Mouse (Mus musculus) MEL-GATA-1-ER (cell line): Measurements from ENCODE around the gene Spast.
"Not testable (repeated sequence)": the region's sequence is repeated elsewhere in the genome, so short reads cannot be mapped to it uniquely, and the experiment has no call there.

Experiments used
- DNase-seq: peaks from one replicate; pipeline ENCODE4 v3.0.0-alpha.2; 2012; ENCODE audit warnings: low read depth; ENCODE audit errors: extremely low read depth

Spast gene

DNA sequence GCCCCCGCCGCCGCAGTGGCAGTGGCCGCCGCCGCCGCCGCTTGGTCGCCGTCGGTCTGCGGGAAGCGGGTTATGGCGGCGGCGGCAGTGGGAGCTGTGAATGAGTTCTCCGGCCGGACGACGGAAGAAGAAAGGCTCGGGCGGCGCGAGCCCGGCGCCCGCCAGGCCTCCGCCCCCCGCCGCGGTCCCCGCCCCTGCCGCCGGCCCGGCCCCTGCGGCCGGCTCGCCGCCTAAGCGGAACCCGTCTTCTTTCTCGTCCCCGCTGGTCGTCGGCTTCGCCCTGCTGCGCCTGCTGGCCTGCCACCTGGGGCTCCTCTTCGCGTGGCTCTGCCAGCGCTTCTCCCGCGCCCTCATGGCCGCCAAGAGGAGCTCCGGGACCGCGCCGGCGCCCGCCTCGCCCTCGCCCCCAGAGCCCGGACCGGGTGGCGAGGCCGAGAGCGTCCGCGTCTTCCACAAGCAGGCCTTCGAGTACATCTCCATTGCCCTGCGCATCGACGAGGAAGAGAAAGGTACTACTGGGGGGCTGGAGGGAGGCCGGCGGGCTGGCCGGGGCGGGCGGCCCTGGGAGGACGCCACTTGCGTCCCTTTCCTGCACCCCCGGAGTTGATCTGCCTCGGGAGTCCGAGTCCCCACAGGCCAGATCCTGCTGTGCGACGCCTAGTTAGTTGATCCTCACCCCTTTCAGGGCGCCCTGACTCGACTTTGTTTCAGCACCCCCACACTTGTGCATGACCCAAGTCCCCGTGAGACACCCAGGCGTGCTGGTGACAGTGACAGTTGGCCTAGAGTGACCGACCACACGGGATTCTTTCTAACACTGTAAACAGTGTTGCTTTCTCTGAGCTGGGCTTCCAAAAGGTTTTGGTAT lies at the start of gene Spast:
Gene Spast (plus strand): TSS at position 51 of the 868 bp plus-strand sequence.
- peak; percentile 38 for DNase-seq

DNA sequence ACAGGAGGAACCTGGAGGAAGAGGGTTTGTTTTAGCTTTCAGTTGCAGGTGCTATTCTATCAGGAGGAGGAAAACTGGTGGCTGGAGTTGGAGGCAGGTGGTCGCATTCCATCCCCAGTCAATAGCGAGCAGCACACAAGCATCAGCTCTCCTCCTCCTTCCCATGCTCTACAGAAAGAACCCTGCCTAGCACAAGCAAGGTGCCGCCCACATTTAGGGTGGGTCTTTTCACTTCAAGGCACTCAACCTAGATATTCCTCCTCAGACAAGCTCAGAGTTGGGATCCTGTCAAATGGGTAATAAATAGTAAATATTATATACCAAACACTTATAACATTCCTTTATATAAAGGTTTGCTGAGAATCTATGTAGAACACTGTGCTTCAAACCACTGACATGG lies 48.6 kb upstream of the Spast start:
- no peak for DNase-seq

DNA sequence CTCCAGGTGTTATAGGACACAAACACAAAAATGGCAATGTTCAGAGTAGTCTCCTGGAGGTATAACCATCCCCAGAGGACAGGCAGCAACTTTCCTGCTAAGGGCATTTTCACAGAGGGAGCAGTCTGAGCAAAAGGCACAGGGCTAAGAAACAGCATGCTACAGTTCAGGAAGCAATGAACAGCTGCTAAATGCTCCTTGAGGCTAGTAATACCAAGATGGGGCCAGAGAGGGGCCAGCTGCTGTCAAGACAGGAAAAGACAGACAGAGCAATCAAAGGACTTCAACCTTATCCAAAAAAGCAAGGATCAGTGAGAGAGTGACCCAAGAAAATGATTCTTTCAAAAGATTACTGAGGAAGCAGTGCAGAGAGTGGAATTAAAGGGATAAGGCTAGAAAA lies 47.9 kb upstream of the Spast start:
- no peak for DNase-seq

GRCm38 (mm10) chr17:74291640-74292361 lies 47.0 kb upstream of the Spast start:
- peak; percentile 75 for DNase-seq

DNA sequence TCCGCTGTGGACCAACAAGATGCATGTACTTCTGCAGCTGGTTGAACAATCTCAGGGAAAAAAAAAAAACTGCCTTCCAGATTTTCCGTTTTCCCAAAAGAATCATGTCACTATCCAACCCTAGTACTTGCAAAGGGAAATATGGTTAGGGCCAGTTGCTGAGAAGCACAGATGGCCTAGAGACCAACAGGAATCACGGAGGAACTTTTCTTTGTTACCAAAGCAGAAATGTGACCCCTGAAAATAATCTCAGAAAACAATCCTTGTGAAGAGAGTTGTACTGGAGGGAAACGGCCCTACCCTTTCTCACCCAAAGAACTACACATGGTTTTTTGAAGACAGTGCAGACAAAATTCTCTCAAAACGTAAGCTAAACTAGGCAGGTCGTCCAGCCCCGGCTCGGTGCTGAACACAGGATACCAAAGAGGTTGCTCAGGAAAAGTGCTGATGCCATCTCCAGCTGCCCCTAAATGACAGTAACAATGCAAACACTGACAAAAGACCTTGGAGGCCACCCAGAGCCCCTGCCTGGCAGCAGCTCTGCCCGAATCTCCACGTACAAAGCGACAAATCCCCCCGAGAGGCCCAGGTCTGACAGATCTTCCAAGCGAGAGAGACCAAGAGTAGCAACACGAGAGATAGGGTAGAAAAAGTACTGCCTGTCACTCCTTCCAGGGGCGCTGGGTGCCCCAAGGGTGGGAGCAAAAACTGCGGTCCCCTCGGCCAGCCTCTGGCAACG lies 44.9 kb upstream of the Spast start:
- DNase-seq, result no peak

DNA sequence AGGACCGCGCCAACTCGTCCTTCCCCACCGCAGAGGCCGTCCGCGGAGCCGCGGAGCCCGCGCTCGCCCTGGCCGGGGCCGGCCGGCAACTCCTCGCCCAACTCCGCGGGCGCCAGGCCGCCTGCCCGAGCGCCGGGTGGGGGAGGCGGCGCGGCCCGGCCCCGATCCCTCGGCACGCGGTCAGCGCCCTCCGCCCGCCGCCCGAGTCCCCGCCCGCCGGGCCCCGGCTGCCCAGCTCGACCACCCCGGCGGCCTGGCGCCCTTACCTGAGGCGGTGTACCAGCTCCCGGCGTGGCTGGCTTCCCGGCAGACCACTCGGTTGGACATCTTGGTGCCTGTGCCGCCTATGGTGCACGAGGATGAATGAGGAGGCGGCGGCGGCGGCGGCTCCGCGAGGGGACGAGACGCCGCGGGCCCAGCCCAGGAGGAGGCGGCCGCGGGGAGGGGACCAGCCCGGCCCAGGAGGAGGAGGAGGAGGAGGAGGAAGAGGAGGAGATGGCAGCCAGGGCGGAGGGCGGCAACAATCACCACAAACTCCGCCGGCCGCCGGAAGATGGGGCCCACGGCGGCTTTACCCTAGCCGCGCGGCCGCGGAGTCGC lies 44.3 kb upstream of the Spast start:
- DNase-seq, result no peak

GRCm38 (mm10) chr17:74295026-74295970 lies 43.5 kb upstream of the Spast start, which contains the start of gene Memo1:
Gene Memo1 (minus strand): TSS chr17:74295521.
- DNase-seq, result no peak

- no peak for DNase-seq
Measured at GRCm38 (mm10) chr17:74296076-74296823, 42.5 kb upstream of the Spast start.

GRCm38 (mm10) chr17:74296991-74297390 lies 41.8 kb upstream of the Spast start:
- DNase-seq, result not testable (repeated sequence)

DNA sequence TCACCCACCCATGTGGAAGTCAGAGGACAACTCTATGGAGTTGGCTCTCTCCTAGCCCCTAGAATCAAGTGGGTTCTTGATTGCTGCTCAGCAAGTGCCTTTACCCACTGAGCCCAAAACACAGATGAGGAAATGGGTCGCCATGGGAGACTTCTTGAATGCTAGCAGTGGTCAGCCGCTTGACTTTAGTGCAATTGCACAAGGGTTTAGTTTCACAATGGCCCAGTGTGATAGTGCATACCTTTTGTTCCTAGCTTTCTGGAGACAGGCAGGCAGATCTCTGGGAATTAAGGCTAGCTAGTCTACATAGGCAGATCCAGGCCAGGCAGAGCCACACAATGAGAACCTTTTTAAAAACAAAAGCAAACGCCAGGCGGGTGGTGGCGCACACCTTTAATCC lies 38.7 kb upstream of the Spast start:
- no peak for DNase-seq

DNA sequence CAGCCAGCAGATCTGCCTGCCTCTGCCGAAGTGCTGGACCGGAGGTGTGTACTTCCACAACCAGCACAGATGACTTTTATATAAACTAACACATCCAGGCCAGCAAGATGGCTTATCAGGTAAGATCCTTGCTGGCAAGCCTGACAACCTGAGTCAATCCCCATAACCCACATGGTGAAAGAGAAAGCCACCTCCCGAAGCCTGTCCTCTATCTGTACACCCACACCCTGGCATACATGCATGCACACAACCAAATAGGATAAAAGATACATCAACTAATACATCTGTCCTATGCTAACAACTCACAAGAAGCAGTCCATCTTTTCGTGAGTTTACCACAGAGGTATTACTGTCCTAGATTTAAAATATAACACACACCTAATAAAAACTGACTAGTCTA lies 34.7 kb upstream of the Spast start:
- DNase-seq, result no peak

- no peak for DNase-seq
Measured at GRCm38 (mm10) chr17:74305616-74306015, 33.2 kb upstream of the Spast start.

DNA sequence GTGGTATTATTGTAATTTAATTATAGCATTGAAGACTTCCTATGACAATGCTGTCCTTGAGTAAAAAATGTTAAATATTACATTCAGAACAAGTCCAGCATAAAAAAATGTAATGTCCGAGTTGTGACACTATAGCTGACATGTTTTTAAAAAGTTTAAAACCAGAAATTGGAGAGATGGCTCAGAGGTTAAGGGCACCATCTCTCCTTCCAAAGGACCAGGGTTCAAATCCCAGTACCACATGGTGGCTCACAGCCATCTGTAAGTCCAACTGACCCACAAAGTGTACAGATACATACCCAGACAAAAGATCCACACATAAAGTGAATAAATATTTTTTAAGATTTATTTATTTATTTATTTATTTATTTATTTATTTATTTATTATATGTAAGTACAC lies 32.8 kb upstream of the Spast start:
- no peak for DNase-seq

GRCm38 (mm10) chr17:74315445-74316308 lies 23.1 kb upstream of the Spast start:
- no peak for DNase-seq

DNA sequence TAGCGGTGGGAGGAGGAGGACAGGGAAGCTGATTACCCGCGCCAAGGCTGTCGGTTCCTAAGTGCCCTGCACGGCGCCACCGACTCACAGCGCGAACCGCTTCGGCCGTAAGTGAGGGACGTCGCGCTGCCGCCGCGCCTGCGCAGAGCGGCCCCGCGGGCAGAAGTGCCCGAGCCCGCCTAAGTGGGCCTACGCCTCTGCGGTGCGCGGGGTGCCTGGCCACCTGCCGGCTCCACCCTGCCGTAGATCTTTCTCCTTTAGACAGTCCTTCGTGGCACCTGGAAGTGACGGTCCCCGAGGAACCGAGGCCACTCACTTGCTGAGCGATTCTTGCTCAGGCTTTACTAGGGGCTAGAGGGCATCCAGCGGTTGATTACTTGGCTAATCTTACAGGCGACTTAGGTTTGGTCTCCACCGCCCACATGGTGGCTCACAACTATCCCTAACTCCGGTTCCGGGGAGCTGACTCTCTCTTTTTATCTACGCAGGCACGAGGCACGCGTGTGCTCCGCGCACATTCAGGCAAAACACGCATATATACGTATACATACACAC lies 22.4 kb upstream of the Spast start:
- peak; percentile 75 for DNase-seq

GRCm38 (mm10) chr17:74318721-74319120 lies 20.1 kb upstream of the Spast start:
- no peak for DNase-seq

- no peak for DNase-seq
Measured at GRCm38 (mm10) chr17:74322400-74323054, 16.3 kb upstream of the Spast start.

DNA sequence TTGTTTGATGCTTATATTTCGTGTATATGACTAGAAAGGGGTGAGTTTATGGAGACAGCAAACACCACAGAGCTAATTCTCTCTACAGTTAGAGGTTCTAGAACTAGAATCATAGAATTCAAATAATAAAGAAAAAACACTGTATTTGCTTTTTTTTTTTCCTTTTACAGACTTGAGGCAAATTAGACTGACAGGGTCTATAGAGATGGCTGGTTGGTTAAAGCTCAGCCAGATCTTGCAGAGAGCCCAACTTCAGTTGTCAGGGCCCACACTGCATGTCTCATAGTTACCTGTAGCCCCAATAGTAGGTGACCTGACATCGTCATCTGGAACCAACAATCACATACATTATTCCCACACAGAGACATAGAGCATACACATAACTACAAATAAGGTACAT lies 14.9 kb upstream of the Spast start, which contains the start of gene Dpy30:
Gene Dpy30 (minus strand): TSS at position 101 of the 400 bp plus-strand sequence.
- DNase-seq, result no peak
